Comparison of ENCODE assay signal across 10 mouse cellular contexts in genomic region chr13:53069076-53069690, GRCm38 (mm10).
DNase-seq lines count a peak whose midpoint lies in the region; ATAC-seq lines count a peak whose summit lies in the region.
"Had no signal": no experiment of that assay in that cellular context is flagged by ENCODE, and none has a peak within 500 bp of the region (broad histone marks: within the 10 kb centered on the region; RNA-seq: fewer than 3 reads in every experiment).

No protein-coding gene starts in this region.

- ATAC-seq in neural tube, embryonic 11.5 days (ENCODE audit: insufficient read depth, low FRiP score, low TSS enrichment) = no peak
- no peak for ATAC-seq in neural tube, embryonic 15.5 days (ENCODE audit: low FRiP score)
- ATAC-seq in megakaryocyte, adult 5-6 weeks (ENCODE audit: poor library complexity, severe bottlenecking) = no peak

- H3K27me3 ChIP-seq in heart, embryonic 10.5 days (ENCODE audit: insufficient read depth, poor library complexity, severe bottlenecking) = no peaks in the 10 kb centered on the region
- H3K27me3 ChIP-seq in neural tube, embryonic 11.5 days (ENCODE audit: control insufficient read depth, insufficient read depth, low read length) = no peaks in the 10 kb centered on the region
- H3K27me3 ChIP-seq in neural tube, embryonic 15.5 days (replicated peaks) = no peaks in the 10 kb centered on the region

- H3K36me3 ChIP-seq in heart, embryonic 10.5 days = no peaks in the 10 kb centered on the region
- no peaks in the 10 kb centered on the region for H3K36me3 ChIP-seq in neural tube, embryonic 11.5 days (ENCODE audit: control insufficient read depth, insufficient read depth, low read length)
- no peaks in the 10 kb centered on the region for H3K36me3 ChIP-seq in neural tube, embryonic 15.5 days

- 72% methylated on average over 22 of the region's 22 CpGs for WGBS in heart, embryonic 10.5 days
- WGBS in neural tube, embryonic 11.5 days = 77% methylated on average over 22 of the region's 22 CpGs
- WGBS in neural tube, embryonic 15.5 days = 76% methylated on average over 22 of the region's 22 CpGs

- H3K4me3 ChIP-seq in heart, embryonic 10.5 days = no peak overlapping the region
- H3K4me3 ChIP-seq in neural tube, embryonic 11.5 days (ENCODE audit: low read depth, low read length) = no peak overlapping the region
- H3K4me3 ChIP-seq in neural tube, embryonic 15.5 days (replicated peaks) = no peak overlapping the region
- H3K4me3 ChIP-seq: layer of hippocampus, adult 2 months had no signal

- DNase-seq in heart, adult 11 months = peak; percentile 91
- no peak for DNase-seq in heart, embryonic 10.5 days (ENCODE audit: low spot score)
- DNase-seq in neural tube, embryonic 11.5 days (ENCODE audit: low spot score) = peak; percentile 16
- peak; percentile 32 to 36 for DNase-seq in heart, postnatal 10 days
- DNase-seq in thymus, postnatal 4 days = peak; percentile 21
- DNase-seq: cerebellum, adult 2 months had no signal

- no peaks in the 10 kb centered on the region for H3K9me3 ChIP-seq in heart, embryonic 10.5 days
- H3K9me3 ChIP-seq in neural tube, embryonic 11.5 days (ENCODE audit: control insufficient read depth, low read length) = no peaks in the 10 kb centered on the region
- no peaks in the 10 kb centered on the region for H3K9me3 ChIP-seq in neural tube, embryonic 15.5 days (replicated peaks)

- H3K27ac ChIP-seq in heart, embryonic 10.5 days = no peak overlapping the region
- no peak overlapping the region for H3K27ac ChIP-seq in neural tube, embryonic 11.5 days (ENCODE audit: low read depth, low read length)
- no peak overlapping the region for H3K27ac ChIP-seq in neural tube, embryonic 15.5 days (replicated peaks)
- H3K27ac ChIP-seq: layer of hippocampus, adult 2 months; macrophage had no signal

- no peak overlapping the region for H3K9ac ChIP-seq in neural tube, embryonic 11.5 days (ENCODE audit: low read length)
- no peak overlapping the region for H3K9ac ChIP-seq in neural tube, embryonic 15.5 days (replicated peaks)

- intact Hi-C loops in heart, postnatal 10 days (cut with DNase I) = loop anchor here (2.0 kb wide), 1 partner anchor 60 kb away; no protein-coding TSS in a partner anchor

- no peak overlapping the region for H3K4me2 ChIP-seq in neural tube, embryonic 11.5 days (ENCODE audit: low read depth)
- H3K4me2 ChIP-seq in neural tube, embryonic 15.5 days = no peak overlapping the region

- H3K4me1 ChIP-seq in heart, embryonic 10.5 days = peaks cover 10% of the 10 kb centered on the region; the same call in 1 of the 2 replicates
- H3K4me1 ChIP-seq in neural tube, embryonic 11.5 days (ENCODE audit: control insufficient read depth, insufficient read depth, low read length) = no peaks in the 10 kb centered on the region
- H3K4me1 ChIP-seq in neural tube, embryonic 15.5 days = peaks cover 3% of the 10 kb centered on the region; the same call in 1 of the 2 replicates
